Mouse (Mus musculus) 3T3-L1 (cell line): ENCODE measurements around the gene Best2.

Source experiments
- DNase-seq: peaks from one replicate; pipeline ENCODE4 v3.0.0-alpha.2; 2015; ENCODE audit warnings: low read depth, low spot score

Gene Best2

GRCm38 (mm10) chr8:85023846-85024245, 9.5 kb upstream of the Best2 start:
- no peak for DNase-seq

DNA sequence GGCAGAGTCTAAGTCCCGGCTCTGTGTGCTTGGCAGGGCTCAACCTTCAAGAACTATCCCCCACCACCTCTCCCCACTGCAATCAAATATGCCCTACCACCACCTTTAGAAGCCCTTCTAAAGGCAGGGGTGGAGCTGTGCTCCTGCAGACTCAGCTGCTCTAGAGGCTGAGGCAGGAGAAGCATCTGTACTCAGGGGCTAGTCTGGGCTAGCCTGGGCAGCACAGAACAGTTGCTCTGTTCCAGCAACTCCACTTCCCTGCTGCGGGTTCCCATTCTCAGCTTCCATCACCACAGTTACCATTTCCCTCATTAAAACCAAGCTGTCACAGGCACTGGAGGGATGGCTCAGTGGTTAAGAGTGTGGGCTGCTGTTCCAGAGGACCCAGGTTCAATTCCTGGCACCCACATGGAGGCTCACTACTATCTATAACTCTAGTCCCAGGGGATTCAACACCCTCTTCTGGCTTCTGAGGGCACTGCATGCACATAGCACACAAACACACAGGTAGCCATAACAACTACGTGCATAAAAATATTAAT, 7.3 kb upstream of the Best2 start:
- DNase-seq = no peak

GRCm38 (mm10) chr8:85017209-85017608, 2.9 kb upstream of the Best2 start:
- no peak for DNase-seq

DNA sequence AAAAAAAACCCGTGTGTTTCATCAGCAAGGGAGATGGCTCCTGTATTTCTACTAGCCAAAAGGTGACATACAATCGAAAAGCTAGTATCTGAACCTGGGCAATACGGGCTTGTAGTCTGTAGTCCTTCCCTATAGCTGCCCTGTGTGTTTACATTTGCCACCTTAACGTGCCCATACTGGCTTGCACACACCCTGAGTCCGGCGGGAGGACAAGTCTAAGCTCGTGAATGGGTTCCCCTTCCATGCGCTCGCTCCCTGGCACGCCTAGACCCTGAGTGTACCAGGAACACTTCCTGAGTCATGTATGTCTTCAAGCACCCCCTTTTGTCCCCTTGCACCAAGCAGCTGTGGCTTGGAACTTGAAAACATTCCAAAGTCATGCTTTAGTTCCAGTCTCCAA, 2.4 kb upstream of the Best2 start:
- DNase-seq = no peak

- no peak for DNase-seq
Observed at GRCm38 (mm10) chr8:85013230-85013840, 996 bp downstream of the Best2 start.

GRCm38 (mm10) chr8:85011242-85011641, 3.1 kb downstream of the Best2 start:
- DNase-seq = no peak

DNA sequence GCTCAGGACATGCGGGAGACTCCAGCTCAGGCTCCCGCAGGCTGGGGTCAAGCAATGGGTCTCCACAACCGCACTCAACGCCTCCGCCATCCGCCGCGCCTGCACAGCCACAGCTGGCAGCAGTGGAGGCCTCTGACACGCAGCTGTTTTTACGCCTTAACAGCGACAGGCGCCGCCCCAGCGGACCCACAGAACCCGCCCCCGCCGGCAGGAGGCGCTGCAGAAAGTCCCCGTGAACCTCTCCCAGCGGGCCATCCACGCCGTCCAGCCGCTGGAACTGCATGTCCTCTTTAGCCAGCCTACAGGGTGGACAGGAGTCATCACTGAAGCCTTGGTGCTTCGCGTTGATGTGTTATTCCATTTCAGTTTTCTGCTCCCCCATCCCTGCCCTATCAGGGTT, 6.6 kb downstream of the Best2 start:
- DNase-seq = no peak

DNA sequence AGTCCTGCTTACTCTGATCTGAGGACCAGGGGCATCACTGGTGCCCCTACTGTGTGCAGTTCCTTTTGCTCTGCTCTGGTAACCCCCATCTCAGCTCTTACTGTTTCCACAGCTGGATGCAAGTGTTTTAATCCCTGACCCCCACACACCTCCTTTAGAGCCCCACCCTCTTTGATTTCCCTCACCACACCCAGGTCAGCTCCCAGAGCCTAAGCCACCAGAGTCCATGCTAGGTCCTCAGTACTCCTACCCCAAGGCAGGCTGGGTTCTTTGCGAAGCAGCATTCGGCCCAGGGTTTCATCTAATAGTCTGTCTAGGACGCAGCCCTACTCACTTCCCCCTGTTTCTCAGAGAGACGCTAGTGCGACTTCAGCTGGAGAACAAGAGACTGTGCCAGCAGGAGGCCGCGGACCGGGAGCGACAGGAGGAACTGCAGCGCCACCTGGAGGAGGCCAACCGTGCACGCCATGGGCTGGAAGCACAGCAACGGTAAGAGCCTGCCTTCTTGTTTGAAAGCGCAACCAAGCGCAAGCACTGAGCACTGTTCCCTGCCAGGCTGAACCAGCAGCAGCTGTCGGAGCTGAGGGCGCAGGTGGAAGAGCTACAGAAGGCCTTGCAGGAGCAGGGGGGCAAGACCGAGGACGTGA, 16.6 kb downstream of the Best2 start:
- peak; percentile 94 for DNase-seq

GRCm38 (mm10) chr8:84996978-84997377, 17.4 kb downstream of the Best2 start:
- no peak for DNase-seq

GRCm38 (mm10) chr8:84995680-84996079, 18.7 kb downstream of the Best2 start:
- DNase-seq = no peak

- no peak for DNase-seq
Observed at GRCm38 (mm10) chr8:84994375-84994774, 20.0 kb downstream of the Best2 start.

DNA sequence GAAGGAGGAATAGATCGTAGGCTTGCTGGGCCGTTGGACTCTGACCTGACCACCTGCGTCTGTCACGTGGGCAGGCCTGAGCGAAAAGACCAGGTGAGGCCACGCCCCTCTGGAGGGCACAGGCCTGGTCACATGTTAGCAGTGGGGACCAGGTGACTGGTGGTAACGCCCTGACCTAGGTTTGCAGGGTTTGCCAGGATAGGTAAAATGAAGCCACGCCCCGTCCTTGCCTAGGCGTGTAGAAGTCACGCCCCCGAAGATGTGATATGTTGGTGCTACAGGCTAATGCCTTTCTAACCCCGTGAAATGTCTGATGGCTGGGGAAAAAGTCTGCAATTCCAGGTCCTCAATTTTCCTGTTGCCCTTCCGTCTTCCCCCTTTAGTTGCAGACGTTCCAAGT, 23.5 kb downstream of the Best2 start:
- no peak for DNase-seq

DNA sequence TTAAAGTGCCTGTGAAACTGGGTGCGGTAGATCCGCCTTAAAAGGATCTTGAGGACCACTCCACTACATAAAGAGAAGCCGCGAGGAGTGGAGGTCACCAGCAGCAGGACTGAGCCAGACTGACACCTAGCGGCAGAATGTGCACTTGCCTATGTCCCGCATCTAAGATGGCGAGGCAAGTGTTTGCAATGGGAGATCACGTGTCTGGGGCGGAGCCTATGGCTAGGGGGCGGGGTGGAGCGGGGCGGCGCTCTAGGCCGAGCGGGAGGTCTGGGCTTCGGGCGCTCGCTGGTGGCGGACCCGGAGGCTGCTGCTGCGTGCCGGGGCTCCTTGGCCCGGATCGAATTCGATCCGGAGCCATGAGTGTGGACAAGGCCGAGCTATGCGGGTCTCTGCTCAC, 24.0 kb downstream of the Best2 start, which contains the start of gene Hook2:
Gene Hook2 (plus strand): TSS at position 255 of the 400 bp plus-strand sequence.
- peak; percentile 100 for DNase-seq

- DNase-seq = peak; percentile 98
Observed at GRCm38 (mm10) chr8:84989810-84990209, 24.5 kb downstream of the Best2 start.

- peak; percentile 73 for DNase-seq
Observed at GRCm38 (mm10) chr8:84989311-84989731, 25.0 kb downstream of the Best2 start.

- peak; percentile 42 for DNase-seq
Observed at GRCm38 (mm10) chr8:84987903-84988302, 26.4 kb downstream of the Best2 start.

GRCm38 (mm10) chr8:84987388-84987787, 26.9 kb downstream of the Best2 start:
- DNase-seq = no peak

DNA sequence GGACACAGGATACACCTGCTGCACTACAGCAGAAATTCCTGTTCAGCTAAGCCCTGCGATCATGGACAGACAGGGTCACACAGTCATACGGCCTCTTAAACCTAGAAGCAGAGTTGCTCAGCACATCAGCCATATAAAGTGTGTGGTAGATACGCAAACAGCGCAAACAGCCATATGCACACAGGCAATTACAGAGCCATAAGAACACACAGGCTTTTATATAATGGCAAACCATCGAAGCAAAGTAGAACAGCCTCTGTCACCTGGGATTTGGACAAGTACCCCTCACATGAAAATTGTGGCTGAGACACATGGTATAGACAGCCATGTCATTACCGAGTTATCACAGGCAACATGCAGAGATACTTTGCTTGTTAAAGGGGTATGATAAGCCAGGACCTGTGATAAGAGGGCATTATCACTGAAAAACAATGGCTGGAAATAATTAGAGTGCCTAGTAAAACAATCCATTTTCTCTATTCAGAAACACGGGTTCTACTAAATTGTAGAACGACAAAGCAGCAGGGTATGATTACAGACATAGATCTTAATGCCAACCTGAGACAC, 27.9 kb downstream of the Best2 start:
- DNase-seq = peak; percentile 35

DNA sequence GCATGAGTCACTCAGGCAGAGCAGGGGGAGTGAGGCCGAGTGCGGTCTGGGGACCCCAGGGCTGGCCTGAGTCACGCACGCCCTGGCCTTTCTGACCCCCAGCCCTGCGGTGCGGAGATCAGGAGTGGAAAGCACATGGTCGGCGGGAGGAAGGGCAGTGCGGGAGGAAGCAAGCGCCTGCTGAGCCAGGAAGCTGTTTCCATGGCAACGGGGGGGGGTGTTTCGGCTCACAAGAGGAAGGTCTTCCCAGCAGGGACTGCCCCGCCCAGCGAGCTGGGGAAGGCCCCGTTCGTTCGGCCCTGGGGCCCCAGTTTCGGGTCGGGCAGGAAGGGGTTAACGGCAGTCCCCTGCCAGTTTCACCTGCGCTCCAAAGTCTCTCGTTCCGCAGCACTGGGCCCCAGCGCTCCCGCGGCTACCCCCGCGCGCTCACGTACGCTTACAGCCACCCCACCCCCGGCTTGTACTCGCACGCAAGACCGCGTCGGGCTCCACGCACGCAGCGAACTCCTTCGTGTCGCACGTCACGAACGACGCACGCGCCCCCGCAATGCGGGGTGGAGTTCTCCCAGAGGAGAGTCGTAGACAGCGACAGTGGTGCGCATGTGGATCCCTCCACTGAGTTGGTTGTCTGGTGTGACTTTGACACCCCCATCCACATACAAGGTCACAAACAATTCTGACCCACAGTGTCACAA, 28.5 kb downstream of the Best2 start:
- DNase-seq = peak; percentile 81

DNA sequence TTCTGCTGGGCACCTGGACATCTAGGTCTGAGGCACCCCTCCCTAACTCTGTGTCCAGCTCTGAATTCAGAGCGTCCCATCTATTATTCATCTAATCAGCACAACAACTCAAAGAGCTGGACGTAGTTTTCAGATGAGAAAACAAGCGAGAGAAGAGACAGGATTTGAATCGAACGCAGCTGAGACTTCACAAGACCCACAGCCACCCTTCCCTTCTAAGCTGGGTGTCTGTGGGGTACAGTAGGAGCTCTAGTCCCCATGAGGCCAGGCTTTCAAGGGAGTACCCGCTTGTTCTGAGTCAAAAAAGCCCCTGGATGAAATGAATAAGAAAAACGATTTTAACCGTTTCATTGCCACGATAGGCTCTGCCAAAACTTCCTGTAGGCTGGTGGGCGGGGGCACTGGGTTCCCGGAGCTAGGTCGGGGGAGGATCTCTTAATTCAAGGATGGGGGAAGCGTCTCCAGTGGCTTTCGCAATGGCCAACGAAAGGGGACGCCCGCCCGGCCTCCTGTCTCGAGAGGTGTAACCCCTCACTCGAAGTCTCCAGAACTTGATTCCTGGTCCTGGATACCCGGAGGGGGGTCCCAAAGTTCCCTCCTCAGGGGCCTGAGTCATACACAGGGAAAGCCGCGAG, 29.2 kb downstream of the Best2 start:
- DNase-seq = peak; percentile 57

DNA sequence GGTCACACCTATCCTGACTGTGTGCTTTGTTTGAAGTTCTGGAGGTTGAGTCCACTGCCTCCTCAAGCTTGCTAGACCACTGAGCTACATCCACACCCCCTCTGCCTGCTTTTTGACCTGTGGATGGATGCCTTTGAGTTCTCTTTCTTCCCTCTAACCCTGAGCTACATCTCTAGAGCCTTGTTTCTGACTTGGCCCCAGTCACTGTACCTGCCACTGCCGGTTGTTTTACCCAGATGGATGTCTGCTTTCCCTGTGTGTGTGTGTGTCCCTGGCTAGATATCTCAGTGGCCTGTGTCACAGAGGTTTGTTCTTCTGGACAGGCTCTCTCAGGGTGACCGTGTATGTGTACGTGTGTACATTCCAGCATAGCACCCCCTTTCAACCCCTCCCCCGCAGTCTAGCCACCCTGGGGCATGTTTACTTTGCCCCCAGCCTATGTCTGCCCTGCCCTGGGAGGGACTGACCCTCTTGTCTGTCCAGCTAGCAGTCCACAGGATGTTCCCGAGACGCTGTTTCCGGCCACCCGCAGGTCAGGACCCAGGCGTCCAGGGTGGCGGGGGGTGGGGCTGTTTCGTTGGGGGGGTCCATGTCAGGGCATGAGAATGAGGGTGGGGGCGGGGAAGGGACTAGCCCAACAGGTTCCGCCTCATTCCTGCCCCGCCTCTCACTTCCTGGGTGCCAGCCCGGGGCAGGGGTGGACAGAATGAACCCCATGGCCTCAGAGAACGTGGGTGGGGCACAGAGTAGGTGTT, 29.9 kb downstream of the Best2 start:
- DNase-seq = no peak
